Mouse (Mus musculus) MEL (cell line): ENCODE data around the gene Camta1.

Experiments
- CTCF ChIP-seq, 3 experiments: IDR thresholded peaks in 2 of 3; conservative IDR thresholded peaks in 1 of 3; 2 replicates each; pipeline ENCODE4 v1.5.1; 2011 to 2012; ENCODE audit warnings: low read length in 3 of 3, low read depth in 2 of 3, mild to moderate bottlenecking in 2 of 3, improper control_type of control experiment in 1 of 3, inconsistent platforms in 1 of 3, mixed read lengths in 1 of 3, moderate library complexity in 1 of 3; ENCODE audit not compliant: control insufficient read depth in 1 of 3, insufficient read depth in 1 of 3, poor library complexity in 1 of 3, severe bottlenecking in 1 of 3
- ELF1 ChIP-seq: IDR thresholded peaks from 2 replicates; pipeline ENCODE4 v1.6.1; 2014; ENCODE audit warnings: low read depth, mild to moderate bottlenecking, inconsistent platforms, low read length, improper control_type of control experiment, moderate library complexity
- POLR2A ChIP-seq, 2 experiments: IDR thresholded peaks; 2 replicates each; pipeline ENCODE4 v1.6.1; 2011 to 2012; ENCODE audit warnings: low read length in 2 of 2, mild to moderate bottlenecking in 2 of 2, control low read depth in 1 of 2, improper control_type of control experiment in 1 of 2, low read depth in 1 of 2, moderate library complexity in 1 of 2; ENCODE audit not compliant: control insufficient read depth in 1 of 2, insufficient read depth in 1 of 2, poor library complexity in 1 of 2
- TBP ChIP-seq: IDR thresholded peaks from 2 replicates; pipeline ENCODE4 v1.8.0; 2011; ENCODE audit warnings: low read depth, low read length, improper control_type of control experiment
- ZC3H11A ChIP-seq: IDR thresholded peaks from 2 replicates; pipeline ENCODE4 v1.6.1; 2012; ENCODE audit warnings: low read depth, mild to moderate bottlenecking, inconsistent platforms, low read length, improper control_type of control experiment
- ZNF384 ChIP-seq: IDR thresholded peaks from 2 replicates; pipeline ENCODE4 v1.6.1; 2012; ENCODE audit warnings: low read depth, mild to moderate bottlenecking, inconsistent platforms, low read length, improper control_type of control experiment

- no peak for TF ChIP-seq ZC3H11A
- peak; percentile 85 for TF ChIP-seq TBP
- peak; percentile 78 for TF ChIP-seq ELF1
- peak in 2 of 3 experiments; percentile 36 to 49; a peak in 3 of 6 replicates for TF ChIP-seq CTCF (IDR thresholded peaks at IDR 0.05 in 2 of 3, conservative IDR thresholded peaks at IDR 0.05 in 1 of 3; ENCODE audit: control insufficient read depth in 1 of 3, insufficient read depth in 1 of 3, low read depth in 2 of 3, low read length in 3 of 3, poor library complexity in 1 of 3, severe bottlenecking in 1 of 3)
- TF ChIP-seq POLR2A (IDR thresholded peaks at IDR 0.05; ENCODE audit: control insufficient read depth in 1 of 2, insufficient read depth in 1 of 2, low read depth in 1 of 2, low read length in 2 of 2, poor library complexity in 1 of 2): peak; percentile 67 to 94
- TF ChIP-seq ZNF384: no peak
These were observed 947.4 kb downstream of the Camta1 start, which contains the start of the genes Park7 and Tnfrsf9 for GRCm38 (mm10) chr4:150914290-150914733.
